In the genomic region with DNA sequence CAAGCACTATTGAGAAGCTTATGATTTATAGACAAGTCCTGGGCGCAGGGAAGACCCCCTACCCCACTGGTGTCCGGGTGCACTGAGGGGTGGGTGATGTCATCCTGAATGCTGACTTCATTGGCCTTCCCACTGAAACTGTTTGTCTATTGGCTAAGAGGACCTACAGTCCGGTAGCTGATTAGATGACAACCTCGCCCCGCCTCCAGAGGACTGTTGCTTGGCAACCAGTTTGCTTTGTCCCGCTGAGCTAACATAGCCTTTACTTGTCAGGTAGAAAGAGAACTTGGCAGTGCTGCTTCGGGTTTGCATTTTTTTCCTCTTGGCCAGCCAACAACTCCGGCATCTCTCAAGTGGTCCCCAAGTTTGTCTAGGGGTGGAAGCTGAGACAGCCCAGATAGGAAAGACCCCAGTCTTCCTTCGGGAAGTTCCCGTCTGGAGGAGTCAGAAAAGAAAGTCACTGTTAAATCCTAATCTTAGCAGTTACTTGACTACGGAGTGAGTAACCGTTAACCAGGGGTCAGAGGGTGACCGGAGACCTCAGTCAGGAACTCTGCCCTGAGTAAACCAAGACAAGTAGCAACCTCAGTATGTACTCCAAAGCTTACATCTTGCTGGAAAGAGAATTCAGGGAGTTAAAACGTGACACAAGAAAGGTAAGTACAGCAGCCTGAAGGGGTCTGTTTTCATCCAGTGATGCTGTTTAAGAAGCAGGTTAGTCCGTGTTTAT, we compare ENCODE assay signal across 7 mouse cellular contexts. TPM values are rescaled to one million over a fixed set of nuclear protein-coding genes. Genes with fewer than 3 reads are reported as not detected.
DNase-seq lines count a peak whose midpoint lies in the region; ATAC-seq and TF ChIP-seq lines count a peak whose summit lies in the region.

A gene (plus strand): TSS at position 258 of the 730 bp plus-strand sequence.

- TF ChIP-seq CTCF in brain, embryonic 14.5 days (IDR thresholded peaks at IDR 0.05; ENCODE audit: borderline replicate concordance, extremely low read depth, insufficient read depth, insufficient read length) = no peak

- H3K27ac ChIP-seq in forebrain, embryonic 10.5 days = peak within 1 kb of the TSS; percentile 74
- no peak within 1 kb of the TSS for H3K27ac ChIP-seq in liver, embryonic 15.5 days (replicated peaks)
- no peak within 1 kb of the TSS for H3K27ac ChIP-seq in neural tube, embryonic 15.5 days (replicated peaks)

- peak within 1 kb of the TSS; percentile 45 for H3K4me3 ChIP-seq in forebrain, embryonic 10.5 days
- 0 out of 2 replicates have a peak within 1 kb of the TSS, but pooled peaks have one; percentile 30 for H3K4me3 ChIP-seq in liver, embryonic 15.5 days (replicated peaks)
- H3K4me3 ChIP-seq in neural tube, embryonic 15.5 days (replicated peaks) = peak within 1 kb of the TSS; percentile 25

- no peaks in the 10 kb centered on the region for H3K9me3 ChIP-seq in forebrain, embryonic 10.5 days
- no peaks in the 10 kb centered on the region for H3K9me3 ChIP-seq in liver, embryonic 15.5 days (replicated peaks)
- no peaks in the 10 kb centered on the region for H3K9me3 ChIP-seq in neural tube, embryonic 15.5 days (replicated peaks)

- no peak; the same call in 1 of the 2 replicates for ATAC-seq in liver, embryonic 15.5 days (ENCODE audit: insufficient read depth)
- peak; percentile 85 for ATAC-seq in neural tube, embryonic 15.5 days (ENCODE audit: low FRiP score)

- no peak within 1 kb of the TSS for H3K9ac ChIP-seq in liver, embryonic 15.5 days
- H3K9ac ChIP-seq in neural tube, embryonic 15.5 days (replicated peaks) = 0 out of 2 replicates have a peak within 1 kb of the TSS, but pooled peaks have one; percentile 10

- WGBS in forebrain, embryonic 10.5 days = 32% methylated on average over 15 of the region's 15 CpGs
- 17% methylated on average over 15 of the region's 15 CpGs for WGBS in large intestine, adult 2 months
- WGBS in liver, embryonic 15.5 days (ENCODE audit: insufficient replicate concordance) = 29% methylated on average over 15 of the region's 15 CpGs
- WGBS in neural tube, embryonic 15.5 days = 25% methylated on average over 15 of the region's 15 CpGs

- peak; percentile 93 for DNase-seq in brain, embryonic 14.5 days (ENCODE audit: low read depth)
- peak; percentile 75 for DNase-seq in forebrain, embryonic 10.5 days (ENCODE audit: extremely low spot score, low spot score)
- peak; percentile 26 for DNase-seq in heart, postnatal 25 days (ENCODE audit: low spot score)
- DNase-seq in large intestine, adult 2 months (ENCODE audit: low read depth, low spot score) = peak; percentile 14
- DNase-seq in spleen, postnatal 4 days (ENCODE audit: low spot score in 2 of 2) = no peak

- no peaks in the 10 kb centered on the region for H3K27me3 ChIP-seq in forebrain, embryonic 10.5 days (ENCODE audit: poor library complexity, severe bottlenecking)
- H3K27me3 ChIP-seq in liver, embryonic 15.5 days = no peaks in the 10 kb centered on the region
- no peaks in the 10 kb centered on the region for H3K27me3 ChIP-seq in neural tube, embryonic 15.5 days (replicated peaks)

- peaks cover 13% of the 10 kb centered on the region for H3K4me1 ChIP-seq in forebrain, embryonic 10.5 days
- H3K4me1 ChIP-seq in liver, embryonic 15.5 days (replicated peaks) = no peaks in the 10 kb centered on the region
- peaks cover 8% of the 10 kb centered on the region; the same call in 1 of the 2 replicates for H3K4me1 ChIP-seq in neural tube, embryonic 15.5 days

- no peak for TF ChIP-seq POLR2A in brain, embryonic 14.5 days (IDR thresholded peaks at IDR 0.05; ENCODE audit: borderline replicate concordance, extremely low read depth, insufficient read depth, insufficient read length, poor library complexity, severe bottlenecking)

- no peaks in the 10 kb centered on the region for H3K36me3 ChIP-seq in forebrain, embryonic 10.5 days (replicated peaks)
- no peaks in the 10 kb centered on the region for H3K36me3 ChIP-seq in liver, embryonic 15.5 days (replicated peaks)
- no peaks in the 10 kb centered on the region for H3K36me3 ChIP-seq in neural tube, embryonic 15.5 days

- intact Hi-C loops in heart, postnatal 25 days (cut with DNase I) = no loop called here

- peak within 1 kb of the TSS; percentile 41 for H3K4me2 ChIP-seq in liver, embryonic 15.5 days
- peak within 1 kb of the TSS; percentile 52 for H3K4me2 ChIP-seq in neural tube, embryonic 15.5 days

RNA-seq across cellular contexts. Expression of the gene that starts here (rescaled TPM):
- 0.11 and 0.18 TPM in 2 replicates for polyA plus RNA-seq in brain, embryonic 14.5 days (2012; rRNA removed)
- polyA plus RNA-seq in forebrain, embryonic 10.5 days (2016; fragmentation: Nextera tagmentation; extraction: Ambion mirVana) = 0.62 and 0.85 TPM in 2 replicates
- not detected for total RNA-seq in heart, postnatal 25 days (2021)
- polyA plus RNA-seq in large intestine, adult 2 months (2012; rRNA removed) = not detected in 2 replicates
- 0.32 and 0.33 TPM in 2 replicates for polyA plus RNA-seq in liver, embryonic 15.5 days (2015; fragmentation: Nextera tagmentation; extraction: Ambion mirVana)
- 0.11 and 0.13 TPM in 2 replicates for polyA plus RNA-seq in neural tube, embryonic 15.5 days (2015; fragmentation: Nextera tagmentation; extraction: Ambion mirVana)

Comparison
In these comparisons a context has a peak if more than half of its experiments do, and no peak if none do; other contexts are left out.
1. Peak in DNase-seq in brain, embryonic 14.5 days; RNA of the gene not detected or under 1 TPM.
2. Peak in DNase-seq, H3K4me3 ChIP-seq and H3K27ac ChIP-seq in forebrain, embryonic 10.5 days; RNA of the gene not detected or under 1 TPM.
3. Peak in DNase-seq in heart, postnatal 25 days; RNA of the gene not detected or under 1 TPM.
4. Peak in DNase-seq in large intestine, adult 2 months; RNA of the gene not detected or under 1 TPM.
5. Peak in ATAC-seq, H3K4me3 ChIP-seq, H3K9ac ChIP-seq and H3K4me2 ChIP-seq in neural tube, embryonic 15.5 days; RNA of the gene not detected or under 1 TPM.